Mouse (Mus musculus): Measurements from ENCODE around the gene Syne4. TPM values are rescaled to one million over a fixed set of nuclear protein-coding genes. Genes with fewer than 3 reads are reported as not detected.
A peak's percentile ranks its signal among the peaks of the same experiment; 100 is the strongest.

Syne4 gene
- 1 to 10 TPM in 1 of 2 experiments, under 1 TPM in 1; 0.72 to 2.0 TPM for total RNA-seq (2021)
- long read RNA-seq, experiment 1: 0 reads
- long read RNA-seq, experiment 2: 0 reads

DNA sequence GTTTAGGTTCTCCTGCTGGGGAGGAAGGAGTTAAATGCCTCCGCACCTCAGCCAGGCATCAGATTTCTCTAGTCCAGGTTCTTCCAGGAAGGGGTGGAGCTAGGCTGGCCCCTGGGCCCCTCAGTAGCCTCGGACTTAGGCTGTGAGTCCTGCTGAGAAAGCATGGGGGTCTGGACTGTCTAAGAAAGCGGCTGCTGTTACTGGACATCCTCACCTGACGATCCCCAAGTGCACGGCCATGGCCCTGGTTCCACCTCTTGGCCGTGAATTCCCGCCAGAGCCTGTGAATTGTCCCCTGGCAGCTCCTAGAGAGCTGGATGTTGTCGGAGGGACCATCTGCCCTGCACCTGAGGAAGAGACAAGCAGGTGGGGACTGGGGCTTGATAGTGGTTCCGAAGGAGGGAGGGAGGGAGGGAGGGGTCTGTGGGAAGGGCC, at the start of gene Syne4:
Gene Syne4, plus strand, starts transcription at position 87 of the 435 bp plus-strand sequence.
- DNase-seq: no peak

DNA sequence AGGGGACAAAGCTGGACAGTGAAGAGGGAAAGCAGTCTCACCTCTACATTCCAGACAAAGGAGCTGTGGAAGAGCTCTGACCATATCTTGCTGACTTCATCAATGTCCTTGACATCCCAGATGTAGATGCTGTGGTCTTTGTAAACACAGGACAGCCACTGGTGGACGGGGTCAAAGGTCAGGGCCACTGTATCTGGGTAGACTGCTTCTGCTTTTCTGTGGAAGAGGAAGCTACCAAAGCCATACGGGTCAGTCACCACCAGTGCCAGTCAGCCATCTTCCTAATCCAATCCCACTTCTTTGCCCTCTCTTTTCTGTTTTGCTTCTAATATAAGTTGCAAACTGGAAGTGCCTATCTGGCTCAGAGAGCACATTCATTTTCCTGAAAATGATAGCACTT, 49.6 kb upstream of the Syne4 start:
- peak in 1 of 2 experiments; percentile 9 for DNase-seq

DNA sequence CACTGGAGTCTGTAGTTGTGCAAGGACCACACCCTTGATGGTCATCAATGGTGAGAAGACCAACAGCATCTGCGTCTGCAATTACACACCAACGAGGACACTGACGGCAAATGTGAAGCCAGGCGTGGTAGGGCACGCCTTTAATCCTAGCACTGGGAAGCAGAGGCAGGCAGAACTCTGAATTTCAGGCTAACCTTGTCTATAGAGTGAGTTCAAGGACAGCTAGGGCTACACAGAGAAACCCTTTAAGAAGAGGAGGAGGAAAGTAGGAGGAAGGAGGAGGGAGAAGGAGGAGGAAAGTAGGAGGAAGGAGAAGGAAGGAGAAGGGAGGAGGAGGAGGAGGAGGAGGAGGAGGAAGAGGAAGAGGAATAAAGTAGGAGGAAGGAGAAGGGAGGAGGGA, 49.1 kb upstream of the Syne4 start:
- no peak for DNase-seq

GRCm38 (mm10) chr7:30265935-30266334, 48.7 kb upstream of the Syne4 start:
- DNase-seq: no peak

DNA sequence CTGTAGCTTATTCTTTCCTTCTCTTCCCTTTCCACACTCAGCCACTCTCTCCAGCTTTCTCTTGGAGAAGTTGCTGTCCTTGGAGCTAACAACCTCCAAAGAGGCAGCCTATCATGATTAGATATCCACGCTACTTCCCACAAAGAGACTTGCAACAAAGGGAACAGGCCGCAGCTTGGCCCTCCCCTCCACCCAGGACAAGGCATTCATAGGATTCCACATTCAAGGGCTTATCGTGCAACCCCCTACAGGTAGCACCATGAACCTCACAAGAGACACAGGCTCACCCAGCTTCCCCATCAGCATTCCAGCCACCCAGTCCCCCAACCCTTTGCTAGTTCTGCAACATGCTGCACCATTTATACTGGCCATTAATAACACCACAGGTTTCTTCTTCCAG, 47.8 kb upstream of the Syne4 start:
- DNase-seq: no peak

- DNase-seq: no peak
Measured at GRCm38 (mm10) chr7:30269641-30270040, 45.0 kb upstream of the Syne4 start.

GRCm38 (mm10) chr7:30274383-30274782, 40.2 kb upstream of the Syne4 start:
- no peak for DNase-seq

GRCm38 (mm10) chr7:30278911-30279310, 35.7 kb upstream of the Syne4 start:
- no peak for DNase-seq

- no peak for DNase-seq
Measured at GRCm38 (mm10) chr7:30279536-30279935, 35.1 kb upstream of the Syne4 start.

- DNase-seq: peak; percentile 94 to 95
Measured at GRCm38 (mm10) chr7:30279951-30280669, 34.5 kb upstream of the Syne4 start, which contains the start of the genes Thap8 and Wdr62. Thap8 (plus strand) TSS chr7:30280094. Wdr62 (minus strand) TSS chr7:30280419.

GRCm38 (mm10) chr7:30280670-30281138, 33.9 kb upstream of the Syne4 start:
- DNase-seq: peak; percentile 91 to 94

- DNase-seq: no peak
Measured at GRCm38 (mm10) chr7:30281522-30281921, 33.1 kb upstream of the Syne4 start.

GRCm38 (mm10) chr7:30282740-30283139, 31.9 kb upstream of the Syne4 start:
- DNase-seq: peak; percentile 54 to 56

DNA sequence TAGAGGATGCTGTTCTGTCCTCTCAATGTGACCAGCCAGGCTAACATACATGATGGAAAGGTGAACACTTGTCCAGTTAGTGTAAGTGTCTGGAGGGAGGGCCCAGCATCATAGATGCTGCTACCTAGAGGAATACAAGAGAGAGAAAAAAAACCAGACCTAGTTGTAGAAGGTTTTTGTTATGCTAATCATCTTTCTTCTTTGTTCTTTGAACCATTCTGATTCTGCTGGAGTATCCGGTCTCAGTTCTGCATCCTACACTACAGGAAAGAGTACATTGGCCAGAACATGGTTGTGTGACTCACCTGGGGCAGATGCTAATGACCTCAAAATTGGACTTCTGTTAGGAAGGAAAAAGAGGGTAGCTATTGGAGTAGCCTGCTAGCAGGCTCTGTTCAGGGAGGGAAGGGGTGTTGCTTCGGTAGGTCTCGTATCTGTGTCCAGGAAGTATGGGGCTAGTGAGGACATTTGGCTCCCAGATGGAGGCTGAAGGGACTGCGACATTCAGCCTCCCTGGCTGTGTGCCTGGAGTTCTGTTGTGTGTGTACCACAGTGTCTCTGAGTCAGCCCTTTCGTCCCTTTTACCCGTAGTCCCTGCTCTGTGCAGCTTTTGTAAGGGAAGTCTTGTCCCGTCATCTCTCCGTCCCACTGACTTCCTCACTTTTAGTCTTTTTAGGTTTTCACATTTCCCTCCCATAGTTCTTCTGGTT, 27.8 kb upstream of the Syne4 start:
- peak; percentile 37 to 63 for DNase-seq

- no peak for DNase-seq
Measured at GRCm38 (mm10) chr7:30288046-30288445, 26.6 kb upstream of the Syne4 start.

- DNase-seq: no peak
Measured at GRCm38 (mm10) chr7:30289071-30289713, 25.4 kb upstream of the Syne4 start.

DNA sequence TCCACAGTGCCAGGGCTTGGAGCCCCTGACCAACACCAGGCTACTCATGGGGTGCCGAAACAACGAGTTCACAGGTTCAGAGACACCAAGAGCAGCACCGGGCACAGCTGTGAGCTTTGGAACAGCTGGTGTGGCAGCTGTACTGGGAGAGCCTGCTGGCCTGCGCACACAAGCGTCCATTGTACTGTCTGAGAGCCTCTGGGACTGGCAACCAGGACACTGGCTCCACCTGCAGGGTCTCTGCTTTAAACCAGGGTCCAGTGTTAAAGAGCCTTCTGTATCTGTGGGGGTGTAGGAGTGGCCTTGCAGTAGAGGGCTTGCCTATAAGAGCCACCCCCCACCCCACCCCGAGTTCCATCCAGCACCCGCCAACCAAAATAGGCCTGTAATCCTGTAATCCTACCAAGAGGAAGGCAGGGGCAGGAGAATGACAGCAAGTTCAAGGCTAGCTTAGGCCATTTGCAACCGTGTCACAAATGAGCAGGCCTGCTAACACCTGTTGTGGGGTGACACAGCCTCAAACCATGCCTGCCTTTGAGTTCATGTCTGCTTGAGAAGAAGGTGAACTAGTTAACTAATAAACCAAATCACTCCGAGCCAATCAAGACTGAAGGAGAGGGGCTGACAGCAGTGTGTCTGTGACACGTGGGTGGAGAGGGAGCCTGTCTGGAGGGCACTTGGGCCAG, 24.8 kb upstream of the Syne4 start:
- DNase-seq: no peak

GRCm38 (mm10) chr7:30291215-30292131, 23.1 kb upstream of the Syne4 start, which contains the start of gene Clip3:
Clip3 (plus strand) TSS chr7:30291728.
- DNase-seq: peak; percentile 75 to 79

DNA sequence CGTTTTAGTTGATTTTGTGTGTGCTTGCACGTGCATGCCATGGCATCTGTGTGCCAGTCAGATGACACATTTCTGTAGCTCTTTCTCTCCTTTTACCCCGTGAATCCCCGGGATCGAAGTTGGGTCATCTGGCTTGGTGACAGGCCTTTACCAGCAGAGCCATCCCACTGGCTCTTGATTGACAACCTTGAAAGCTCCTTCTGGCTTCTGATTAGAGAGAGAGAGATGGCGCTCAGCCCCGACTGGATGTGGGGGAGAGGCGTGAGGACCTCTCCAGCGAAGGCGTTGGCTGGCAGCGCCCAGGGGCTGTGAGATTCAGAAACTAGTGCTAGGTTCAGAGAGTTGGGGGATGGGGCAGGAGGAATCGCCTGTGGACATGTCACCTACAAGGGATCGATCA, 20.8 kb upstream of the Syne4 start:
- DNase-seq: no peak

- DNase-seq: no peak
Measured at GRCm38 (mm10) chr7:30294296-30294695, 20.3 kb upstream of the Syne4 start.

GRCm38 (mm10) chr7:30295103-30295502, 19.5 kb upstream of the Syne4 start:
- DNase-seq: peak; percentile 67 to 79
